Mouse (Mus musculus) thymus, postnatal 36 days (tissue): Measurements from ENCODE around the gene Bcap31.

Source experiments
- DNase-seq, 2 experiments: peaks; one replicate each; pipeline ENCODE4 v3.0.0; 2022; ENCODE audit warnings: mixed read lengths in 2 of 2

Gene Bcap31

DNA sequence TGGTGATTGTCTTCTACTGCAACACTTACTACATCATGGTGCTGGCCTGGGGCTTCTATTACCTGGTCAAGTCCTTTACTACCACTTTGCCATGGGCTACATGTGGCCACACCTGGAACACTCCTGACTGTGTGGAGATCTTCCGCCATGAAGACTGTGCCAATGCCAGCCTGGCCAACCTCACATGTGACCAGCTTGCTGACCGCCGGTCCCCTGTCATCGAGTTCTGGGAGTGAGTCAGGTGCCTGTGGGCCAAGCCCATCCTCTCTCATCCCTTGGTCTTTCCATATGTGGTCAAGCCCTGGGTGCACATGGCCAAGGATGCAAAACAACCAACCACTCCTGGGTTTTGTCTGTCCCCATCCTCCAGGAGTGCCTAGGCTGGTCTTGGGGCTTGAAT is 39.3 kb downstream of the Bcap31 start:
- DNase-seq, result no peak

DNA sequence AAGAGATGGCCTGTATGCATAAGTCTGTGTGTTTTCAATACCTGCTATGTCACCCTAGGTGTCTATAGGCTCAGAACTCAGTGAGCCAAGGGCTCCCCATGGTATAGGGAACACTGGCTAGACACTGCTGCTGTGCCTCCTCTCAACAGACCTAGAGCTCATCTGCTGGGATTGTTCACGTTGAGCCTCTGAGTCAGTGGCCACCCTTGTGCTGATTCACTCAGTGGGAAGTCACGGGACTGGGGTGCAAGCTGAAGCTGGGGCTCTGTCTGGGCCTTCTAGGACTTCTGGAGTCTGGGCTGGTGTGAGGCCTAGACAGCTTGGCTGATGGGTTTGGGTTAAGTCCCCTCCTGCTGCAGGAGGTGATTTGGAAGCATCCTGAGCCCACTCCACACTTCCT is 40.7 kb downstream of the Bcap31 start:
- no peak for DNase-seq

DNA sequence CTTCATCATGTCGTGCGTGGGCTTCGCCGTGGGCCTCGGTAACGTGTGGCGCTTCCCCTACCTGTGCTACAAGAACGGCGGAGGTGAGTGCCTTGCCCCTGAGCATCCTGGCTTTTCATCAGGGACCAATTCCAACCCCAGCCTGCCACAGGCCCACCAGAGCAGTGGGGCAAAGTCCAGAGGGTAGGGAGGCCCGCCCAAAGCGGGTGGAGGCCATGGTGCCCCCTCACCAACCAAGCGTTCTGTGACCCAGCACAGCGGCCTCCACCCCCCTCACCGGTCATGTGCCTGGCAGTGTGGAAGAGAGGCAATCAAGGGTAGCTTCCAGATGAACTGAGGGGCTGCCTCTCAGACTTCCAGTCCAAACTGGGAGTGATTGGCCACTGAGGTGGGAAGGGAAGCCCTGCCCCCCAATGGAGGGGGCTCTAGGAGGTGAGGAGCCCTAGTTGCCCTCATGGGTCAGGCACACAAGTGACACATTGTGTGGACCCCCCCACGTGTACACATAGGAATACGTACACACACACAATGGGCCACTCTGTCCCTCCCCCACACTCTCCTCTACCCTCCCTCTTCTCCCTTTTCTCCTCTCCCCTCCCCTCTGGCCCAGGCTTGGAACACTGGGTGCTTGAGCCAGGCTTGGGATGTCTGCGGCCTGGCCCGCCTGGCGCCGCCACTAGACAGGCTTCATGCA is 41.9 kb downstream of the Bcap31 start:
- DNase-seq, result no peak

DNA sequence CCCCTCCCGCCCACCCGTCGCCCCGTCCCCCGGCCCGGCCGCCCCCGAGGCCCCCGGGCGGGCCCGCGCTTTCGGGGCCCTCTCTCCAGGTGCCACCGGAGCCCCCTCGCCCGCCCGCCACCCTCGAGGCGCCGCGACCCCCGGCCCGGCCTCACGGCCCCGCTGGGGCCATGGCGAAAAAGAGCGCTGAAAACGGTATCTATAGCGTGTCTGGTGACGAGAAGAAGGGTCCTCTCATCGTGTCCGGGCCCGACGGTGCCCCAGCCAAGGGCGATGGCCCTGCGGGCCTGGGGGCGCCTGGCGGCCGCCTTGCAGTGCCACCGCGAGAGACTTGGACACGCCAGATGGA is 42.4 kb downstream of the Bcap31 start:
- no peak for DNase-seq

DNA sequence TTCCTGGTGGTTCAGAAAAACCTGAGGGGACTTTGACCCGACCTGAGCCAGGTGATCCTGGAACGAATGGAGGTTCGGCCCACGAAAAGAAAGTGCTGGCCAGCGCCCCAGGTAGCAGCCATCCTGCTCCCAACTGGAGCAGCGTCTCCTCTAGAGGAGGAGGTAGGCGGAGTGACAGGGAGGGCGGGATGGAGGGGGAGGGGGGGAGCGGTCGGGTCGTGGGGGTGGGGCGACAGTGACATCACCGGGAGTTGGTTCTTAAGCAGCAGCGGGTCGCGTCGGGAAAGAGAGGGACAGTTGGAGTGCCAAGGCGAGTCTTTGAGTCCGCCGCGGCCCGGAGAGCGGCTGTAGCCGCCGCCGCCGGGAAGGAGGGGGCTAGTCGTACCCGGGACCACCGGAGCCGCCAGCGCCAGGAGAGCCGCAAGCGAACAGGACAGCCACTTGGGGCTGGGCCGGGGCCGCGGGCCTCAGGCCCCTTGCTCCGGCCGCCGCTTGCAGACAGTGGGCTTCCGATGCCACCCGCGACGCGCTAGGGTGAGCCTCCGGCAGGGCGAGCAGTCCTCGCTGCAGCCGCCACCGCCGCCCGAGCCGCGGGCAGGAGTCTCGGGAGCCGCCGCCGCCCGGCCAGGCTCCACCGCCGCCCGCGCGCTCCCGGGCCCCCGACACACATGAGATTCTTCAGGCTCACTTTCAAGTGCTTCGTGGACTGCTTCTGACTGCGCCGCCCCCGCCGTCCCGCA is 42.9 kb downstream of the Bcap31 start, which contains the start of gene Slc6a8:
Gene Slc6a8 (plus strand): TSS at position 272 of the 740 bp plus-strand sequence.
- peak; percentile 32 to 37 for DNase-seq

DNA sequence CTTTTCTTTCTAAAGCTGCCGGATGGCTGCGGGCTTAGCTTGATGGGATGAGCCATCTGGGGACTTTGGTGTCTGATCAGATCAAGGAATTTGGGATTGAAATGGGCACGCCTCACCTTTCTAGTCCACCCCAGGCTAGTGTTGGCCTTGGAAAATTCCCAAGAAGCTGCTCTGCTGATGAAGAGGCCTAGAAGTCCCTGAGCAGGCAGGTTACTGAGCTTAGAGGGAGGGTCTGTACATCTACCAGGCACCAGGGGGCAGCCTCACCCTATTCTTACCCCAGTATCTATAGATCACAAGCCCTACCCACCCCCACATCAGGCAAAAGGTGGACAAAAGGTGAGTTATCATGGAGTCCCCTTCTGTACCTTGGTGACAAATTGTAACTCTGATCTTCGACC is 43.9 kb downstream of the Bcap31 start:
- DNase-seq, result peak; percentile 59 to 62

DNA sequence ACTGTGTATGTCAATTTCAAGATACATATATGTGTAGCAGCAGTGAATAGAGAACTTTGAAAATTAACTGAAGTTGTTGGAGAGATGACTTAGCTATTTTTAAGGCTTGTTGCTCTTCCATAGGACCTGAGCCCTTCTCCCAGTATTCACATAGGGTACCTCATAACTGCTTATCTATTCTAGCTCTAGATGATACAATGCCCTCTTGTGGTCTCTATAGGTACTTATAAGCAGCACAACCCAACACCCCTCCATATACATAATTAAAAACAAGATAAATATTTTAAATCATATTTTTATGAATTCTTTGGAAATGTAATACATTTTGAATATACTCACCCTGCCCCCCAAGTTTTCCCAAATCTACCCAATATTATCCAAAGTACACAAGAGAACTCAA is 52.8 kb downstream of the Bcap31 start:
- DNase-seq, result no peak

DNA sequence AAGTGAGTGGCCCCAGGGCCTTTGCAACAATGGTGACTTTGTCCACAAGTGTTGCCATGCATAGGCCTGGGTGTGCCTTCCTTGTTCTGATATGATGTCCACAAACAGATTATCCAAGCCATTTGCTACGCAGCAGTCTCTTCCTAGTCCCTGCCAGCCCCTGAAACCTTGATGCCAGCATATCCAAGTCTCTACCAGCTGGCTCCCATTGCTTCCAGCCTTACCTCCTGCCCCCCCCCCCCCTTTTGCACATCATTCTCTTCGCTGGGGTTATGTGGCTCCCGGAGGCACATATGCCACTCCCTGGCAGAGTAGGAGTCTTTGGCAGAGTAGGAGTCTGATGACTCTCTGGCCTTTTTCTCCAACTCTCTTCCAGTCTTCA is 55.7 kb downstream of the Bcap31 start:
- DNase-seq, result no peak

DNA sequence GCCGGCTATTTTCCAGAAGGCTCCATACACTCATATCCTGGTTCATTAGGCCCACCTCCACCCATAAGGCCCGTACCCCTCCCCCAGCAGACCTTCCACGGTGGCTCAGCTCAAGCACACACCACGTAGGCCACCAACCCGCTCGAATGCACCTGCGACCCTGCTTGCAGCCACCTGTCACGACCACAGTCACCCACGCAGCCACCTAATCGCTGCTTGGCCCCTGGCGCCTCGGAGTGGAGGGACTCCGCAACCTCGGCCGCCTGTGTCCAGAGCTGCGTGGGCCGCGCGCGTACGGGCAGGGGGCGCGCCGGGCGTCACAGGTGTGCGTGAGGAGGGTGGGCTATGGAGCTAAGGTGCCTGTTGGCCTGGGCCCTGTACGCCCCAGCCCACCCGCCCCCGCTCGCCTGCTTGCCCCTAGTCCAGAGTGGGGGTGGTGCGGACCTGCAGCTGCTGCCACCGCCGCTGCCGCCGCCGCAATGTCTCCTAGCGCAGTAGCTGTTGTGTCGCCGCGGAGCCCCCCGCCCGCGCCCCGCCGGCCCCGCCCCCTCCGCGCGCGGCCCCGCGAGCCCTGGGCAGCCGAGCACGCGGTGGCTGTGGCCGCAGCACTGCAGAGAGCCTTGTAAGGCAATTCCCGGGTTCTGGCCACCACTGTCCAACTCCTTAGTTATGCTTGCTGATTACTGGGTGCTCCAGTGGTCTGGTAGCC is 56.2 kb downstream of the Bcap31 start, which contains the start of gene Pnck:
Gene Pnck (minus strand): TSS at position 543 of the 709 bp plus-strand sequence.
- DNase-seq, result peak in 1 of 2 experiments; percentile 40

DNA sequence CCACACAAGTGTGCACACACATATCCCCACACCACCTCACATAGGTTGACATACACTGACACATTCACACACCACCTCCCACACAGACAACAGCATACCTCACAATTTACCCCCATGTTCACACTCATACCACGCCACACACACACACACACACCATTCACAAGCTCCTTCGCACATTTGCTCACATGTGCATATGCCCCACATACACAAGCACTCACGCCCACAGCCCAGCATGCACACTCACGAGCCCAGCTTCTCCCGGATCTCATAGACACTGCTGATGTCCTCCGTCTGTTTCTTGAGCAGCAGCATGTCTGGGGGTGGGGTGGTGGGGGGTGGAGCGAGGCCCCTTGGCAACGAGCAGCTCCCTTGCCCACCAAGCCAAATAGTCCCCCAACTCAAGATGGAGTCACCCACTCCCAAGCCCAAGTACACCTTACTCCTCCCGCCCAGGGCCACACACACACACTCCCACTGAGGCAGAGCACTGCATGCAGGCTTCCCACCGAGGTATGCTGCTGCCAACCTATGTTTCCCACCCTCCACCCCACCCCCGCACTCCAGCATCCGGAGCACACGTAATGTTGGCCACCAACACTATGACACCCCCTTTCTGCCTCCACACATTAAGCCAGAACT is 56.9 kb downstream of the Bcap31 start:
- DNase-seq, result no peak

DNA sequence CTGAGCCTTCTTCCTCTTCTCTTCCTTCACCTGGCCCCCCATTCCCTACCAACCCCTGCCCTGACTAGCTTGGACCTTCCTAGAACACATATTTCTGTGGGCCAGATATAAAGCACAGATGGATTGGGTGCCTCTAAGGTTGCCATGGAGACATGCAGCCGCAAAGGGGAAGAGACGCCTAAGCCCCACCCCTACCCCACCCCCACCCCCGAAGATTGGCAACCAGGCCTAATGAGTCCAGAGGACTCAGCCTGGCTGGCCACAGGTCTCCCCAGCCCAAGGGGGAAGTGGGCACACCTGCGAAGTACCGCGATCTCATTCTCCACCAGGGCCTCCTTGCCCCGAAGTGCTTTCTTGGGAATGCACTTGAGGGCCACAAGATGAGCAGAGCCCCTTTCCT is 57.6 kb downstream of the Bcap31 start:
- no peak for DNase-seq

DNA sequence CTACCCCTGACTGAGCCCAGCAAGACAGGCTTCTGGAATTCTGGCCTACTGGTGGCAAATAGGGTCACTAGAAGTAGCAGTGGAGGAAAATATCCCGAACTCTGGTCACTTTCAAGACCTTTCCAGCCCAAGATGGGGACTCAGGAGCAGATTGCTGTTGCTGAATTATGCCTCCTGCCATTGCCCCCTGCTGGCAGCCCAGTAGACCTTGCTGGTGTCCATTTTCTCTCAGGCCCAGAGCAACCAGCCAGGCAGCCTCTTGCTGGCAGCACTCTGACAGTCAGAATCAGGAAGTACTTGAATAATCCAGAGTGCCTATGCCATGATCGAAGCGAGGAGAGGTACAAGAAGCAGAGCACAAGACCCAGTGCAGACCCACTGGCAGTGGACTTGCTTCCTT is 60.4 kb downstream of the Bcap31 start:
- no peak for DNase-seq

DNA sequence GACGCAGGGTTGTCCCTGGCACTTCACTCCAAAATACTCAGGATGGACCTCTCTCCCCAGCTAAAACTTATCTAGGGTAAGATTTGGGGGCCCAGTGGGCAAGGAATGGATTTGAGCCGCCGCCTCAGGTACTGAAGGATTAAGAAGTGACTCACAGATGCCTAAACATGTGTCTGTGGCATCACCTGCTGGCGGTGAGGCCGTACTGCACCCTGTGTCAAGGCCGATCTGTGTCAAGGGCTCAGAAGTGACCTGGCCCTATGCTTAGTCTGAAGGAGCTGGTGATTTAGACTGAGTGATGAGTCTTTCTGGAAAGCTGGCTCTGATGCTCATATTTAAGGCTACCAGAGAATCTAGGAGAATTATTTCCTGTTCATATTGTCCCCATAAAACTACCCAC is 61.8 kb downstream of the Bcap31 start:
- DNase-seq, result peak; percentile 57 to 71

DNA sequence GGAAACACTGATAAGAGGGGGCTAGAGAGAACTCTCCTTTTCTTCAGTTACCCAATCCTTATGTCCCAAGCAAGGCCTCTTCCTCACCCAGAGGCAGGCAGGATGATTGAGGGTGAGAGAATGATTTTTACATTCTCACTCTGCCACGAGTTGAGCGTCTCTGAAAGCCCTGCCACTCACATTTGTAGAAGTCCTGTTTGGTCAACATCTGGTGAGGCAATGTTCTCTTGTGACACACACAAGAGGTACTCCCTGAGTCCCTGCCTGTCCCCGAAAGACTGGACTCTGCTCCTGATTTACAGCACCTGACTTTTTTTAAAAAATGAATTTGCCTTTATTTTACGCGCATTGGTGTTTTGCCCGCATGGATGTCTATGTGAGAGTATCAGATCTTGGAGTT is 62.6 kb downstream of the Bcap31 start:
- DNase-seq, result no peak

DNA sequence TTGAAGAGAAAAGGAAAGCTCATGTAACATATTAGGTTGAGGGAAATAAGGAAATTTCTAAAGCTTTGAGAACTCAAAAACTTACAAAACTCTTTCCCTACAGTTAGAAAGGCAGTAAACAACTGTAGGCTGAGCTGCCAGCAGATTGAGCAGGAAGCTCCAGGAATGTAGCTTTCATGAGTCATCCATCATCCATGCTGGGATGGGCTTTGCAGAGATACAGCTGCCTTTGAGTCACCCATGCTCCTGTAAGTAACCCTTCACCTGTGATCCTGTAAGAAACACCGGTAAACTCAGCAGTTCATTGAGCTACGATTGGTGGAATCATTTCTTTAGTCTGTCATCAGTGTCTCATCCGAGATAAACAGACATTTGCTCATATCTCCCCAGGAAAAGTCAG is 65.1 kb downstream of the Bcap31 start:
- DNase-seq, result no peak

DNA sequence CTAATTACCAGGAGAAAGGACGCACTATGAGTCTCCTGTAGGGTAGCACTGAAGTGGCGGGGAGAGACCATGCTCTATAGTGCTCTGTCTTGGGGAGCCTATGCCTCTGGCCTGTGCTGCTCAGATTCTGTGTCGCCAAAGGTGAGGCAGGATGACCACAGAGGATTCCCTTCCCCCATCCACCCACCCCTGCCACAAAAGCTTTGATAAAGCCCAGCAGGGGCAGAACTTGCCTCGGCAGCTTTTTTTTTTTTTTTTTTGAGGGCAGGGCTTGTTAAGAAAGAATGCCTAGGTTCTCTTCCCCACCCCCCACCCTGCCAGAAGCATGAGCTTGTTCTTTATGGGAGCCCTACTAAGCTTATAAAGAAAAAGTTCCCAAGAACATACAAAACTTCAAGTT is 70.9 kb downstream of the Bcap31 start:
- no peak for DNase-seq

DNA sequence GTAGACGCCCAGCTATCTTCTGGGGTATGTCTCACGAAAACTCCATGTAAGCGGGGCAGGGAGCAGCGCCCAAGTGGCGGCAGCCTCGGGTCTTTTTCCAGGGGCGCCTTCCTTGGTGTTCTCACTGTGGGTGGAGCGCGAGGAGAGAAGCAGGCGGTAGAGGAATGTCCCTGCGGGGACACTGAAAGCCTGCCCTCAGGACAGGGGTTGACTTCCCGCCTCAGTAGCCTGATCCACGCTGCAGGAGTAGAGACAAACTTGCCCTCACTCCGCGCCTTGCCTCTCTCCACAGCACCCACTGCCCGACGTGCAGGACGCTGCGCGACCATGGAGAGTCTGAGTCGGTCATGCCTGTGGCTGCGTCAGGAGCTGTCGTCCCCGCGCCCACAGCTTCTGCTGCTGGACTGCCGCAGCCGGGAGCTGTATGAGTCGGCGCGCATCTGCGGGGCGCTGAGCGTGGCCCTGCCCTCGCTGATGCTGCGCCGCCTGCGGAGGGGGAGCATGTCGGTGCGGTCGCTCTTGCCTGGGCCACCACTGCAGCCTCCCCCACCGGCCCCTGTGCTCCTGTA is 76.0 kb downstream of the Bcap31 start:
- DNase-seq, result no peak

DNA sequence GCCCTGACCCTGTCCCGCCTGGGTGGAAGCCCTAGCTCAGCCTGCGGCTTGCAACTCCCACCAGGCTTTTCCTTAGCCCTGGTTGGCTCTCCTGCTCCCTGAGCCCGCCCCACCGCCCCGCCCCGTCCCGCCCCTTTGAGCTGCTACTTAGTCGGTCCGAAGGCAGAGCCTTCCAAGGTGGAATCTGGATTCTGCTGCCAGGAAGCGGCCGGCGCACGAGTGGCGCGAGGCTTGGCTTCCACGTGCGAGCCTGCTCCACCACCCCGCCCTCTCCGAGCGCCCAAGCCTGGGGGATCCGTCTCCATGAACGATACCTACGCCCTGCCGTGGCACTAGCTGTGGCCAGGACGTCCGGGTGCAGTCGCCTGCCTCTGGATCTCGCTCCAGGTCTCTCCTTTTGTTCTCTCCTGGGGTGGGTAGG is 76.7 kb downstream of the Bcap31 start, which contains the start of gene Dusp9:
Gene Dusp9 (plus strand): TSS at position 165 of the 421 bp plus-strand sequence.
- no peak for DNase-seq

DNA sequence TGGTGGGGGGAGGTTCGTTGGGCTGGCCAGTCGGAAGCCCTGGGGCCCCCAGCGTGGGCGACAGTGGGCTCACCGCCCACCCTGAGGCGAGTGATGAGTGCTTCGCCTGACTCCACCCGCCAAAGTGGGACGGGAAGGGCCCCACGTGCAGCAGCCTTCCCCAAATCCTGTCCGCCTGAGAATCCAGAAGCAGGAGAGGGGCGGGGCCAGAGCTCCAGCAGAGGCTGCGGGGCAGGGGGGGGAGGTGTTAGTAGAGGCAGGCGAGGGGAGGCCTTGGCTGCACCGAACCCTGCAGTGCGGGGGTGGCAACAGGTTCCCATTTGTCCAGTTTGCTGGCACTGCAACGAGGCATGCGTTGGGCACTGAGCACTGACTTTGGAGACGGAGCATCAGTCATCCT is 78.6 kb downstream of the Bcap31 start:
- no peak for DNase-seq
